In genomic region chr8:94433981-94434466, GRCm38 (mm10) we compare ENCODE assay signal across 8 mouse cellular contexts. TPM values are rescaled to one million over a fixed set of nuclear protein-coding genes. Genes with fewer than 3 reads are reported as not detected.
DNase-seq lines count a peak whose midpoint lies in the region; ATAC-seq and TF ChIP-seq lines count a peak whose summit lies in the region.

Nlrc5 (plus strand) TSS chr8:94434356.

- H3K36me3 ChIP-seq in E14TG2a.4 (ENCODE audit: insufficient read depth, low read length): no peaks in the 10 kb centered on the region
- no peaks in the 10 kb centered on the region for H3K36me3 ChIP-seq in lung, embryonic 16.5 days (ENCODE audit: control insufficient read depth, insufficient read depth, low read length)
- H3K36me3 ChIP-seq in thymus, adult 2 months (ENCODE audit: control insufficient read depth, insufficient read depth, low read length): no peaks in the 10 kb centered on the region

- peak; percentile 86 to 96 for ATAC-seq in hematopoietic stem cell, adult 5-6 weeks (replicated peaks in 1 of 2; ENCODE audit: insufficient read depth in 1 of 2, low FRiP score in 2 of 2, low TSS enrichment in 1 of 2, low read depth in 1 of 2, poor library complexity in 2 of 2, severe bottlenecking in 2 of 2)
- ATAC-seq in lung, embryonic 16.5 days (ENCODE audit: low read depth): peak; percentile 47

- H3K9me3 ChIP-seq in E14TG2a.4 (ENCODE audit: low read length): no peaks in the 10 kb centered on the region
- H3K9me3 ChIP-seq in lung, embryonic 16.5 days (ENCODE audit: control insufficient read depth, low read length): no peaks in the 10 kb centered on the region

- H3K9ac ChIP-seq in lung, embryonic 16.5 days (ENCODE audit: low read length): peak within 1 kb of the TSS; percentile 60

- peak within 1 kb of the TSS; percentile 78 for H3K4me3 ChIP-seq in E14TG2a.4 (replicated peaks; ENCODE audit: low read length)
- peak within 1 kb of the TSS; percentile 55 for H3K4me3 ChIP-seq in lung, embryonic 16.5 days (ENCODE audit: low read length)
- H3K4me3 ChIP-seq in thymus, adult 2 months (ENCODE audit: control insufficient read depth, insufficient read depth, low read length): peak within 1 kb of the TSS; percentile 56

- H3K4me1 ChIP-seq in E14TG2a.4 (replicated peaks; ENCODE audit: low read depth, low read length): peaks cover 5% of the 10 kb centered on the region
- H3K4me1 ChIP-seq in lung, embryonic 16.5 days (replicated peaks; ENCODE audit: control insufficient read depth, insufficient read depth, low read length): peaks cover 3% of the 10 kb centered on the region; the same call in 1 of the 2 replicates
- peaks cover 8% of the 10 kb centered on the region for H3K4me1 ChIP-seq in thymus, adult 2 months (replicated peaks; ENCODE audit: control insufficient read depth, insufficient read depth, low read length)

- H3K27ac ChIP-seq in lung, embryonic 16.5 days (ENCODE audit: low read length): no peak within 1 kb of the TSS
- peak within 1 kb of the TSS; percentile 38; the same call in 1 of the 2 replicates for H3K27ac ChIP-seq in thymus, adult 2 months (ENCODE audit: control insufficient read depth, insufficient read depth, low read length)

- no peak for TF ChIP-seq CTCF in E14TG2a.4 (conservative IDR thresholded peaks at IDR 0.05; ENCODE audit: low read length)
- TF ChIP-seq CTCF in thymus, adult 2 months (IDR thresholded peaks at IDR 0.05; ENCODE audit: borderline replicate concordance, control insufficient read depth, extremely low read depth, insufficient read depth, low read length, poor library complexity): no peak; the same call in 1 of the 2 replicates

- peaks cover 46% of the 10 kb centered on the region for H3K27me3 ChIP-seq in E14TG2a.4 (ENCODE audit: insufficient read depth, low read length)
- no peaks in the 10 kb centered on the region; the same call in 1 of the 2 replicates for H3K27me3 ChIP-seq in lung, embryonic 16.5 days (ENCODE audit: control insufficient read depth, insufficient read depth, low read depth, low read length)
- no peaks in the 10 kb centered on the region for H3K27me3 ChIP-seq in thymus, adult 2 months (ENCODE audit: control insufficient read depth, insufficient read depth, low read length)

- DNase-seq in cerebellum, adult 8-10 months: peak; percentile 1
- peak; percentile 25 for DNase-seq in forelimb bud, embryonic 11.5 days (ENCODE audit: low read depth, low spot score)
- peak; percentile 25 for DNase-seq in layer of hippocampus, adult 9-10 months (ENCODE audit: low spot score)
- peak; percentile 59 for DNase-seq in ovary, adult 18-20 months (ENCODE audit: low spot score)
- DNase-seq in thymus, adult 2 months: peak; percentile 85

- peak within 1 kb of the TSS; percentile 90 for H3K4me2 ChIP-seq in lung, embryonic 16.5 days (ENCODE audit: low read depth, low read length)

- TF ChIP-seq POLR2A in thymus, adult 2 months (IDR thresholded peaks at IDR 0.05; ENCODE audit: control insufficient read depth, extremely low read depth, insufficient read depth, low read length, poor library complexity): peak; percentile 52; the same call in 1 of the 2 replicates

- under 1% methylated on average over 29 of the region's 29 CpGs for WGBS in lung, embryonic 16.5 days
- WGBS in thymus, adult 2 months: 2% methylated on average over 29 of the region's 29 CpGs

RNA-seq across cellular contexts. Expression of gene Nlrc5, which starts in this region (rescaled TPM):
- total RNA-seq in hematopoietic stem cell, adult 5-6 weeks (2017): 62.6 and 97.6 TPM in 2 replicates
- polyA plus RNA-seq in lung, embryonic 16.5 days (2015; fragmentation: Nextera tagmentation; extraction: Ambion mirVana): 0.45 and 0.73 TPM in 2 replicates
- polyA plus RNA-seq in thymus, adult 2 months (2012; rRNA removed): 56.8 and 57.5 TPM in 2 replicates

Comparison
In these comparisons a context has a peak if more than half of its experiments do, and no peak if none do; other contexts are left out.
1. RNA of gene Nlrc5 (polyA plus RNA-seq): 56.8 to 57.5 TPM in thymus, adult 2 months; 0.45 to 0.73 TPM in lung, embryonic 16.5 days; every median in the first group is over 10 times any median in the second.
2. Peak in ATAC-seq, H3K4me3 ChIP-seq, H3K9ac ChIP-seq and H3K4me2 ChIP-seq in lung, embryonic 16.5 days; RNA of the gene not detected or under 1 TPM.
3. DNase-seq: peak in every context shown above with its lines; median percentile 85 in thymus, adult 2 months; 59 in ovary, adult 18-20 months; 25 in forelimb bud, embryonic 11.5 days; 25 in layer of hippocampus, adult 9-10 months; 1 in cerebellum, adult 8-10 months.
4. Peak in every context shown above with its lines, with median percentiles within 50 percentile points of each other: H3K4me3 ChIP-seq.